Mouse (Mus musculus) A20 (cell line): ENCODE measurements at regions not wholly inside any gene's neighbourhood (a gene's known extent, or its start where the extent isn't known, plus 50 kb on each side); places are given as distances from the start of the nearest gene placed in this dataset.

Source experiments
- DNase-seq: peaks from one replicate; pipeline ENCODE4 v3.0.0-alpha.2; 2011; ENCODE audit warnings: low read depth, low spot score

- peak; percentile 49 for DNase-seq
Measured at GRCm38 (mm10) chr9:31971801-31972628, 58.8 kb upstream of the Barx2 start.

GRCm38 (mm10) chr9:31972629-31972993, 59.3 kb upstream of the Barx2 start:
- DNase-seq, result no peak

- no peak for DNase-seq
Measured at GRCm38 (mm10) chr9:31976191-31976590, 62.9 kb upstream of the Barx2 start.

- DNase-seq, result no peak
Measured at GRCm38 (mm10) chr9:31978071-31978470, 64.8 kb upstream of the Barx2 start.

GRCm38 (mm10) chr9:31979211-31979610, 65.9 kb upstream of the Barx2 start:
- no peak for DNase-seq

DNA sequence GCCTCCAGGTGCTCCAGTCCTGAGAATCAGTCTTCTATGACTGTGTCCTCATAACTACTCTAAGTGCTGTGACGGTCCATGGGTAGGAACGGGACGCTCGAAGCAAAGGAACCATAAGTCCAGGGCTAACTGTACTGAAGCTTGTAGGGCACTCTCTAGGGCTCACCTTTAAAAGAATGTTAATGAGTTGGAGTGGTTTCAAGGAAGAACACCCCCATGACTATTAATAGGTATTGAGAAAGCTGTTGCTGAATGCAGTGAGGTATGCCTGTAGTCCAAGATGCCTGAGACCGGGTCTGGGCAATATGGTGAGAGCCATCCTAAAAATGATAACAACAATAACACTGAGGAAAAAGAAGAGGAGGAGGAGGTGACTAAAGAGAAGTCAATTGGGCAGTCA, 67.2 kb upstream of the Barx2 start:
- no peak for DNase-seq

DNA sequence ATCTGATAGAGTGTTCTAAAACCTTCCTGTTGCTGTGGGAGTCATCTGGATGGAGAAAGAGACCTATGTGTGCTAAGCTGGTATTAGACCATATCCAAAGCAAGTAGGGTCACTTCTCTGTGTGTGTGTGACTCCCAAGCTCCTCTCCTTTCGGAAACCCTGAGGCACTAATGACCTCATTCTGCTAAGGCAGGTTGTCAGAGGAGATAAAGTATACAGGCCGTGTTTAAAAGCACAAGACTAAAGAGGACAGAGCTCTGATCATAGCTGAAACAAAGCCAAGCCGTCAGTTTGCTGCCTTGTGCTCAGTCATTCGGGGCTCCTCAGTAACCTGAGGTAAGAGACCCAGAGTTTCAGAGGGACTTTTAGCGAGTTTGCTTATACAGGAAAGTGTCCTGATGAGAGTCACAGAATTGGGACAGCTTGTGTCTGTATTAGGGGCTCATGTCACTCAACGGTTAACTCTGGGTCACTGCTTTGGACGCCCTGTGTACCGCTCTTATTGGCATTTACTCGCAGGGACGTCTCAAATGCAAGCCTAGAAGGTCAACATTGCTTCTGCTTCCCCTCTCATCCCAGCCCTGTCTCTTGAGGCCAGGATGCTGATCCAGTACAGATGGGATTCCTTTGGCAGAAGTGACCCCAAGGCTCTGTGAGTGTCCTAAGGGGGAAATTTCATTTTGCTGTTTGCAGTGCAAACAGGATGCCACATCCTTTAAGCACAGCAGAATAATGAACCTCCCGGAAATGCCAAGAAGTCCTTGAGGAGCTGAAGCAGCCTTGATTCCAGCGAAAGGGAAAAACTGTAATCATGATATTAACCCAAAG, 70.7 kb upstream of the Barx2 start:
- no peak for DNase-seq

GRCm38 (mm10) chr9:31988826-31989225, 75.6 kb upstream of the Barx2 start:
- no peak for DNase-seq

DNA sequence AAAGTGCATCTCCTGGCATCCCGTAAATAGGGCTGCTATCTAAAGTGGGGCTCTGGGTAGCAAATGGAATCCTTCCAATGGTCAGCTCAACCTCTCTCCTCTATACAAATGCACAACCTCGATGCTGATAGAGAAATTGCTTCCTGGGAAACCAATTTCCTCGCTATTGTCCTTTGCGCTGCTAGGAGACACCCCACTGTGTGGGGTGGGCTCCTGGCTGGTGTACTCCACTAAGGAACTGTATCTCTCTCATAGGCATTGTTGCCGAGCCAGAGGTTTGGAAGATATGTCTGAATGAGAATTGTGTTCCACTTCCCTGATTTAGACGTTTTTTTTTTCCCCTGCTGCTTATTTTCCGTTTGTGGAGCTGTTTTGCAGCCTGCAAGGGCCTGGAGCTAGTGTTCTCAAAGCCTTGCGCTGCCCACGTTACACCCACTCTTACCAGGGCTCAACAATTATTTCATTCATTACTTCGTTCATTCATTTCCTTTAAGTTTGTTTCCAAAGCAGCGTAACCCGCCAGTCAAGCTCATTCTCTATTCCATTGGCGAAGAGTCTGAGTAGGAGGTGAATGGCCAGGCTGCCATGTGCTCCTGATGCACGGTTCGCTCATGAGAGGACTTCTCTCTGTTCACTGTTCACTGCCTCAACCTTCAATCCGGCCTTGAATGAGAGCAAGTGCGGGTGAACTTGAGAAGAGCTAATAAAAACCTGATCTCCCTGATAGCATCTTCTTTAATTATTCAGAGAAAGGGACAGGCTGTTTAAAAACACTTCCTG, 76.5 kb upstream of the Barx2 start:
- DNase-seq, result no peak

DNA sequence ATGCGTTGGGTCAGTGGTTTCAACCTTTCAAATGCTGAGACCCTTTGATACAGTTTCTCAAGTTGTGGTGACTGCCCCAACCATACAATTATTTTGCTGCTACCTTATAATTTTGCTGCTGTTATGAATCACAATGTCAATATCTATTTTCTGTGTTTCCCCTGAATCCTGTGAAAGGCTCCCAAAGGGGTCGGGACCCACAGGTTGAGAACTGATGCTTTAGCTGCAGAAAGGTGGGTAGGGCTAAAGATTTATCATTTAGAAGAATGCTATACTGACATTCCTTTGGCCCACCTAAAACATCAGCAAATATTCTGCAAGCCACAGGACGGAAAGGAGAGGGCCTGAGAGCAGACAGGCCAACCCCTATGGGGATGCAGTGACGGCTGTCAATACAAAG, 77.2 kb upstream of the Barx2 start:
- DNase-seq, result no peak

DNA sequence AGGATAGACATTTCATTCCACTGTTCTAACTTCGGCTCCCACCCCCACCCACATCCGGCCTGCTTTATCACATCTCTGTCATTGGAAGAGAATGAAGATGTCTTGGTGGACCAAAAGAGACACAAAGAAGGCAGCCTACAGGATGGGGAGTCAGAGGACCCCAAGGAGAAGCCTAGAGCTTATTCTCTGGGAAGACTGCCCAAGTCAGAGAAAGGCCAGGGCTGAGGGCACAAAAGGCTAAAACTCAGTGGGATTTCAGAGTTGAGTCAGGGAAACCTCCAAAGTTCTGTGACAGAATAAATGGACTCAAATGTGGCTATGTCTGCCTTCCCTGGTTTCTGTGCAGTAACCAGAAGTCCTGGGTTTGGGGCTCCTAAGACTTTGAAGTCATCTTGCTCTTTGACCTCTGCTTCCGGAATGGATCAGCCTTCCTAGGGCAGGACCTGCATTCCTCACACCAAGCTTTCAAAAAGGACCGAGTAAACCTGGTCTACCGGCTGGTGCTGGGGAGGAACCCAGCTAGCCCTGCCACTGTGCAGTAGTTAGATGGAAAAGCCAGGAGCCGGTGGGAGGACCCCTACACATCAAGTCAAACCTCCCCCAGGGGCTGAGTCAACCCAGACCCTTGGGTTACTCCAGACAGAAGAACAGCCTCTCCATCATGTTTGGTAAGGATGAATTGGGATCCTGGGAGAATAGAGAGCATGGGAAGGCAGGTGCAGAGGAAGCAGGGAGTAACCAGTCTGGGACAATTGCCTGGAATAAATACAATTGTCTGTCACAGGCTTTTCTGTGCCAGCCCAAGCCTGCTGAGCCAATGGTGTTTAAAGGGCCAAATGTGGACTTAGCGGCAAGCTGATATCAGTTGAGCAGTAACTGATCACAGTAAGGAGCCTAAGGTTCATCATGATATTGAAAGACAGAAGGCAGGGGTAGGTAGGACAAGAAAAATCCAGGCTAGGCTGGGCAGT, 80.7 kb upstream of the Barx2 start:
- DNase-seq, result no peak

- DNase-seq, result no peak
Measured at GRCm38 (mm10) chr9:31995101-31995500, 81.8 kb upstream of the Barx2 start.

DNA sequence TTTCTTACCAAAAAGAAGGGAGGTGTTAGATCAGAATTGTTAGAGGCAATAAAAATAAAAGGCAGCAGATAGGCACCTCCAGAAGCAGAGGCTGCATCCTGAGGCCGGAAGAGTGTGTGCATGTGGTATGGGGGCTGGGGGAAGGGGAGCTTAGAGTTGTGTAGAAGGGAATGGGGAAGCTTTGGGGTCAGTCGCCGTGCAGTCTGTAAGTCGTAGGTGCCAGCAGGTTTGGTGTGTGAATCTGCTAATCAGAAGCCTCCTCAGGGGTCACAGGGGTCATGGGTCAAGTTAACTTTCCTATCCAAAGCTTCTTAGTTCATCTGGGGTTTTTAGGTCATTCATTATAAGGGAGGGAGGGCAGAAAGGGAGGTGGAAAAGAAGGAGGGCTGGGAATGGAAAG, 82.4 kb upstream of the Barx2 start:
- no peak for DNase-seq

DNA sequence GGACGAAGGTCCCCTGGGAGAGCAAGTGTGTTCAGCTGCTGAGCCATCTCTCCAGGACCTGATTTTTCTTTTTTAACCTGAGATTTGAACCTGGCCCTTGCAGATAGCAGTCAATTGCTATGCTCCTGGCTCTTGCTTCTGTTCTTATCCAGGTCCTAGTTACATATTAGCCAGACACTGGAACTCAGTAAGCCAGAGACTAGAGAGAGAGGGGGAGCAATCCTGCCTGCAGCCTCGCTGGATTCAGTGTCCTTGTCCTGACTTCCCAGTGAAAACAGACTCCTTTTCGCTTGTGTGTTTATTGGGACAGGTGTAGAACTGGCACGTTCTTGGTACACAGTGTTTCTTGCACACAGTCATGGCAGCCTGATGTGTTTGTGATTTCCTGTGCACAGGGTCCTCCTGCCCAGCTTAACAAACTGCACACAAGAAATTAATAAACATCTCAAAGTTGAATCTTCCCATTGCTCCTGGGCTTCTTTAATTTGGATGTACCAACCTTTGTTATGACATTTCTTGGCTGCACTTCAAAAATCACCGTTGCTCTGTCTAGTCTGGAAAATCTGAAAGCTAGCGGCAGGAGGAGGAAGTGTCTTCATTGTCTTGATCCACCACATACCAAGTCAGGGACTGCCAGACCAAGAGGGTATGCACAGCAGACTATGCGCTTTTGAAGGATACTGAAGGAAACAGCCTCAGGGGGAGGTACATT, 83.4 kb upstream of the Barx2 start:
- no peak for DNase-seq

DNA sequence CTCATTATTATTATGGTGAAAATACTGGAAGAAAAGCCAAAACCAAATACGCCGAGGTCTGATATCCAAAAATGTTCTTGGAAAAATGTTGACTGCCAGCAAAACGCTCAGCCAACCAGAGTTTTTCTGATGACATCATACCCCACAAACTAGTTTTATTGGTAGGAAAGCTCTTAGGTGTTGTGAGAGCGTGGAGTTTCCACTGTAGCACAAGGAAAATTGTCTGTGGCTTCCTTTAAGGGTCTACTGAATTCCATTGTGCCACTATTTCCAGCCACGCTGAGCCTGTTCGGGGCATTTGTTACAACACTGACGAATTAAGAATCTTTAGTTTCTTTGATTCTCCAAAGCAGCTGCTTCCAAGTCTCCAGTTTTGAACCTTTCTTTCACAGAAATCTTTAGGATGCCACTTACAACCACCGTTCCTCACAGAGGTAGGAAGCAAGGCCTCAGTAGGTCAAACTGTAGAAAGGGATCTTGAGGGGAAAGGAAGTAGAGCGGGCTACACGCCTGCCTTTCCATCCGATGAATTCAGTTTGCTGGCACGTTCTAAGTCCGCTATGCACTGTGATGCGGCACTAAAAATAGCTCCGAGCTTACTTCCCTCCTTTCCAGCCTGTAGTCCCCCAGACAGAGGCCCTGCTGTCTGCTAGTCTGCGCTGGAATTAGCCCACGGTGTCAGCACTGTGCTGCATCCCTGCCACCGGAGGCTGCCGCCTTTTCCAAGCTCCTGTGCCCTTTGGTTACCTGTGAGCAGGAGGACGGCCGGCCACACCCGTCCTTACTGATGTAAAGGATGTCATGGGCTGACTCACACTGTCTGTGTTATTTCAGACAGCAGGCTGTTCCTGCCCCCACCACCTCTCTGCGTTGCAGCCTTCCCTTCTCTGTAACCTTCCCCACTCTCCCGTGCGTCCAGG, 84.2 kb upstream of the Barx2 start:
- DNase-seq, result no peak

GRCm38 (mm10) chr9:31998488-31999280, 85.4 kb upstream of the Barx2 start:
- no peak for DNase-seq

DNA sequence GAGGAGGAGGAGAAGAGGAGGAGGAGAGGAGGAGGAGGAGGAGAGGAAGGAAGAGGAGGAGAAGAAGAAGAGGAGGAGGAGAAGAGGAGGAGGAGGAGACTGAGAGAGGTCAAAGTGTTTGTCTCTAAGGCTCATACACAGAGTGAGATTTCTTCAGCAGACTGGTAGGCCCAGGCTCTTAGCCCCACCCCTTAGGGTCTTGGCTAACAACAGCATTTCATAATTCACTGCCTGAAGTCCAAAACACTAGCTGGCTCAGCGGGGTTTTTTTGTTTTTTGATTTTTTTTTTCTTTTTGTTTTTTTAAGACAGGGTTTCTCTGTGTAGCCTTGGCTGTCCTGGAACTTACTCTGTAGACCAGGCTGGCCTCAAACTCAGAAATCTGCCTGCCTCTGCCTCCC, 86.5 kb upstream of the Barx2 start:
- no peak for DNase-seq

- DNase-seq, result no peak
Measured at GRCm38 (mm10) chr9:32002924-32003323, 89.7 kb upstream of the Barx2 start.
